Comparison of ENCODE assay signal across 8 mouse cellular contexts in genomic region chr1:167369905-167370304, GRCm38 (mm10). TPM values are rescaled to one million over a fixed set of nuclear protein-coding genes. Genes with fewer than 3 reads are reported as not detected.
DNase-seq lines count a peak whose midpoint lies in the region; ATAC-seq lines count a peak whose summit lies in the region.

No protein-coding gene starts in this region.

- no peak for ATAC-seq in midbrain, embryonic 16.5 days
- ATAC-seq in monocyte, adult 5-6 weeks (replicated peaks; ENCODE audit: insufficient number of reproducible peaks, low FRiP score, low TSS enrichment, poor library complexity, severe bottlenecking): peak; percentile 91

- H3K4me3 ChIP-seq in midbrain, embryonic 10.5 days: no peak overlapping the region
- H3K4me3 ChIP-seq in midbrain, embryonic 16.5 days (ENCODE audit: low read depth, low read length): no peak overlapping the region
- H3K4me3 ChIP-seq in limb, embryonic 10.5 days: no peak overlapping the region

- whole genome bisulfite sequencing in midbrain, embryonic 10.5 days: 14% methylated on average over 7 of the region's 7 CpGs
- 12% methylated on average over 7 of the region's 7 CpGs for WGBS in midbrain, embryonic 16.5 days
- WGBS in limb, embryonic 10.5 days: 12% methylated on average over 7 of the region's 7 CpGs

- H3K4me1 ChIP-seq in midbrain, embryonic 10.5 days: peaks cover 11% of the 10 kb centered on the region
- no peaks in the 10 kb centered on the region for H3K4me1 ChIP-seq in midbrain, embryonic 16.5 days (ENCODE audit: control insufficient read depth, insufficient read depth, low read length)
- H3K4me1 ChIP-seq in limb, embryonic 10.5 days: peaks cover 11% of the 10 kb centered on the region

- H3K9ac ChIP-seq in midbrain, embryonic 16.5 days (ENCODE audit: low read depth, low read length): no peak overlapping the region

- peak; percentile 81 for DNase-seq in midbrain, embryonic 10.5 days (ENCODE audit: low spot score)
- peak; percentile 95 for DNase-seq in embryo, embryonic 10.5 days (ENCODE audit: low spot score)
- peak; percentile 73 to 83 for DNase-seq in gastrocnemius, postnatal 36 days
- peak; percentile 92 for DNase-seq in kidney, adult 18-20 months
- peak; percentile 88 for DNase-seq in limb, embryonic 10.5 days (ENCODE audit: low spot score)
- peak; percentile 91 to 97 for DNase-seq in spleen, postnatal 4 days (ENCODE audit: low spot score in 2 of 2)

- intact Hi-C loops in gastrocnemius, postnatal 36 days (cut with DNase I): loop anchor here (1.0 to 5.0 kb wide), 2 partner anchors 24 to 42 kb away; no protein-coding TSS in a partner anchor

- no peaks in the 10 kb centered on the region for H3K9me3 ChIP-seq in midbrain, embryonic 10.5 days (replicated peaks)
- no peaks in the 10 kb centered on the region for H3K9me3 ChIP-seq in midbrain, embryonic 16.5 days (replicated peaks; ENCODE audit: control insufficient read depth, low read length, poor library complexity, severe bottlenecking)
- H3K9me3 ChIP-seq in limb, embryonic 10.5 days (replicated peaks): no peaks in the 10 kb centered on the region

- H3K27me3 ChIP-seq in midbrain, embryonic 10.5 days (ENCODE audit: low read depth, poor library complexity, severe bottlenecking): peaks cover 9% of the 10 kb centered on the region
- no peaks in the 10 kb centered on the region for H3K27me3 ChIP-seq in midbrain, embryonic 16.5 days (ENCODE audit: control insufficient read depth, insufficient read depth, low read depth, low read length)
- H3K27me3 ChIP-seq in limb, embryonic 10.5 days (ENCODE audit: low read depth, poor library complexity, severe bottlenecking): 0 out of 2 replicates have a peak, but pooled peaks cover 3% of the 10 kb centered on the region

- H3K27ac ChIP-seq in midbrain, embryonic 10.5 days (replicated peaks): no peak overlapping the region
- no peak overlapping the region for H3K27ac ChIP-seq in midbrain, embryonic 16.5 days (ENCODE audit: low read length)
- H3K27ac ChIP-seq in limb, embryonic 10.5 days: no peak overlapping the region

- H3K4me2 ChIP-seq in midbrain, embryonic 16.5 days (ENCODE audit: low read length): no peak overlapping the region

- peaks cover 24% of the 10 kb centered on the region for H3K36me3 ChIP-seq in midbrain, embryonic 10.5 days
- H3K36me3 ChIP-seq in midbrain, embryonic 16.5 days (ENCODE audit: control insufficient read depth, insufficient read depth, low read length): peaks cover 18% of the 10 kb centered on the region
- peaks cover 15% of the 10 kb centered on the region for H3K36me3 ChIP-seq in limb, embryonic 10.5 days

RNA-seq across cellular contexts. Expression of gene Aldh9a1, which starts 20.1 kb away (rescaled TPM):
- polyA plus RNA-seq in midbrain, embryonic 10.5 days (2016; fragmentation: Nextera tagmentation; extraction: Ambion mirVana): 42.6 and 46.5 TPM in 2 replicates
- polyA plus RNA-seq in midbrain, embryonic 16.5 days (2015; fragmentation: Nextera tagmentation; extraction: Ambion mirVana): 35.9 and 38.3 TPM in 2 replicates
- 1 to 10 TPM; 2.6 to 4.5 TPM for total RNA-seq in gastrocnemius, postnatal 36 days (2021)
- polyA plus RNA-seq in limb, embryonic 10.5 days (2016; fragmentation: Nextera tagmentation; extraction: Ambion mirVana): 41.2 and 43.5 TPM in 2 replicates
- 34.4 to 38.5 TPM (median 34.8 TPM) in 3 replicates for total RNA-seq in monocyte, adult 5-6 weeks (2017)

RNA-seq across cellular contexts. Expression of gene Mgst3, which starts 23.7 kb away (rescaled TPM):
- polyA plus RNA-seq in midbrain, embryonic 10.5 days (2016; fragmentation: Nextera tagmentation; extraction: Ambion mirVana): 63.5 and 66.2 TPM in 2 replicates
- 138 and 170 TPM in 2 replicates for polyA plus RNA-seq in midbrain, embryonic 16.5 days (2015; fragmentation: Nextera tagmentation; extraction: Ambion mirVana)
- total RNA-seq in gastrocnemius, postnatal 36 days (2021): 100 to 1,000 TPM; 108 to 112 TPM
- polyA plus RNA-seq in limb, embryonic 10.5 days (2016; fragmentation: Nextera tagmentation; extraction: Ambion mirVana): 45.7 and 47.6 TPM in 2 replicates
- total RNA-seq in monocyte, adult 5-6 weeks (2017): 0.43 to 3.1 TPM (median 3.0 TPM) in 3 replicates
